Mouse (Mus musculus) CD4-positive naive resting alpha-beta T cell, adult 76 days (primary cell): Measurements from ENCODE around the gene Gm14137. TPM values are rescaled to one million over a fixed set of nuclear protein-coding genes. Genes with fewer than 3 reads are reported as not detected.

Source experiments
- total RNA-seq: library from RNA; stranded (reverse); gene quantifications from one replicate; pipeline ENCODE4 v1.2.4, GENCODE M21; 2023

The Gm14137 gene
- 1.4 TPM for total RNA-seq

GRCm38 (mm10) chr2:119173991-119174651 lies at the start of gene Gm14137:
Gm14137 (plus strand) TSS chr2:119174509.

GRCm38 (mm10) chr2:119156681-119157572 lies 17.4 kb upstream of the Gm14137 start, which contains the start of gene Rmdn3:
Rmdn3 (minus strand) TSS chr2:119157034.

GRCm38 (mm10) chr2:119166901-119167865 lies 7.1 kb upstream of the Gm14137 start, which contains the start of gene Gchfr:
Gchfr (plus strand) TSS chr2:119167773.

GRCm38 (mm10) chr2:119208344-119209175 lies 34.3 kb downstream of the Gm14137 start, which contains the start of the genes Zfyve19 and Dnajc17:
Zfyve19 (plus strand) TSS chr2:119208617.
Dnajc17 (minus strand) TSS chr2:119208795.

Other genes starting within 250 kb of the Gm14137 start
- 1.3 TPM for gene Chst14, start 248.0 kb upstream of the Gm14137 start, total RNA-seq
- 12.1 TPM for gene Ccdc32, start 145.1 kb upstream of the Gm14137 start, total RNA-seq
- gene Rpusd2, start 139.7 kb upstream of the Gm14137 start, total RNA-seq, result 15.2 TPM
- 1.8 TPM for gene Knl1, start 127.4 kb upstream of the Gm14137 start, total RNA-seq
- gene Rad51, start 61.7 kb upstream of the Gm14137 start, total RNA-seq, result 2.1 TPM
- gene Rmdn3, start 17.5 kb upstream of the Gm14137 start, total RNA-seq, result 27.6 TPM
- gene Gchfr, start 6.7 kb upstream of the Gm14137 start, total RNA-seq, result not detected
- 20.8 TPM for gene Zfyve19, start 34.1 kb downstream of the Gm14137 start, total RNA-seq
- 24.9 TPM for gene Dnajc17, start 34.3 kb downstream of the Gm14137 start, total RNA-seq
- gene Ppp1r14d, start 55.4 kb downstream of the Gm14137 start, total RNA-seq, result not detected
- gene Spint1, start 62.9 kb downstream of the Gm14137 start, total RNA-seq, result not detected
- 0.32 TPM for gene Rhov, start 96.8 kb downstream of the Gm14137 start, total RNA-seq
- 26.1 TPM for gene Vps18, start 114.2 kb downstream of the Gm14137 start, total RNA-seq
- 0.38 TPM for gene Dll4, start 151.3 kb downstream of the Gm14137 start, total RNA-seq
- 0.35 TPM for gene Chac1, start 176.7 kb downstream of the Gm14137 start, total RNA-seq